Mouse (Mus musculus): Measurements from ENCODE around the gene Iqcf6. TPM values are rescaled to one million over a fixed set of nuclear protein-coding genes. Genes with fewer than 3 reads are reported as not detected.

The Iqcf6 gene
- total RNA-seq, 2 experiments from 2014 or later: not detected

GRCm38 (mm10) chr9:106656820-106657219 lies 30.4 kb downstream of the Iqcf6 start:
- no peak for DNase-seq (ENCODE audit: low spot score in 2 of 2)

DNA sequence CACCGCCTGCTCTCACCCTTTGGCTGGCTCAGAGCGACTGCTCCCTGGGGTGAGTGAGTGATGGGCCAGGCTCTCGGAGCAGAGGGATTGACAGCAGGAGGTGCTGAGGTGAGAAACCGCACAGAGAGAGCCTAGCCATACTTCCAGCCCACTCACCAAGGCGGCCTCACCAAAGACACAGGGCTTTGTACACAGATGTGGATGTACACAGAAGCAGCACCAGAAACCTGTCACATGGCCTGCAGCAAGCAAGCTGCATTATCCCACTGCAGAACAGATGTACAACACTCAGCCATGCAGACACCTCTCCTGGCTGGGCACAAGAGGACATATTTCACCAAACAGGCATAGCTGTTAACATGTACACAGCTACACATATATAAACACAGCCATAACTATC lies 31.2 kb downstream of the Iqcf6 start:
- DNase-seq (ENCODE audit: low spot score in 2 of 2): no peak

GRCm38 (mm10) chr9:106659441-106659840 lies 33.1 kb downstream of the Iqcf6 start:
- DNase-seq (ENCODE audit: low spot score in 2 of 2): no peak

GRCm38 (mm10) chr9:106659935-106660334 lies 33.6 kb downstream of the Iqcf6 start:
- no peak for DNase-seq (ENCODE audit: low spot score in 2 of 2)

DNA sequence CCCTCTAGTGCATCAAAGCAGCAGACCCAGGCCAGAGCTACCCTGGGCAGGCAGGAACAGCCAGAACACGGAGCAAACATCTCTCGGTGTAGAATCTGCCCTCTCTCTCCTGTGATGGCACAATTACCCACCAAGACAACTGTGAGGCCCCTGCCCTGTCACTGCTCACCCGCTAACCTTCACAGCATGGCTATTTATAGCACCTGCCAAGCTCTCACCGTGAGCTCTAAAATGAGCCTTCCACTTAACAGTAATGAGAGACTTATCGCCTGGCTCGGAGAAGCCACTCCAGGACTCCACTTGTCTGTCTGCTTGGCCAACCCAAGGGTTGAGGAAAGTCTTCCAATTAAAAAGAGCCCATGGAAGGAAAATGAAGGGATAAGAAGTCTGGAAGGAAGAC lies 36.8 kb downstream of the Iqcf6 start:
- no peak for DNase-seq (ENCODE audit: low spot score in 2 of 2)

- DNase-seq (ENCODE audit: low spot score in 2 of 2): no peak
Observed at GRCm38 (mm10) chr9:106664433-106664832, 38.1 kb downstream of the Iqcf6 start.

- DNase-seq (ENCODE audit: low spot score in 2 of 2): no peak
Observed at GRCm38 (mm10) chr9:106664856-106665255, 38.5 kb downstream of the Iqcf6 start.

- DNase-seq (ENCODE audit: low spot score in 2 of 2): no peak
Observed at GRCm38 (mm10) chr9:106673860-106674259, 47.5 kb downstream of the Iqcf6 start.

GRCm38 (mm10) chr9:106675480-106675879 lies 49.1 kb downstream of the Iqcf6 start:
- peak; percentile 49 to 62 for DNase-seq (ENCODE audit: low spot score in 2 of 2)

DNA sequence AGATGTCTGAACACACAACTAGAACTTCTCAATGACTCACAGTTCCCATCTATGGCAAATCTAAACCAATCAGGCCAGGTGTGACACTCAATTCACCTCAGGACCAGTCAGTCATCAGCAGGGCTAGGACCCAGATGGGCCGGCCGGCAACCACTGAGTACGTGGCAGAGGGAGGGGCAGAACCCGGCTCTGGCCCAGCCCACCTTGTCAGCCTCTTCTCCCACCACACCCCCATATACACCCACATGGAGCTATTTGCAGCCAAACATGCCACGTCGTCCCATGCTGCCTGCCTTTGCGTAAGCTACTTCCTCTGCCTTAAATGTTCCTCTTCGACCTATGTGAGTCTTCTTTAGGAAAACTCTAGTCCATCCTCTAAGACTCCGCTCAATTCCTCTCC lies 49.6 kb downstream of the Iqcf6 start:
- no peak for DNase-seq (ENCODE audit: low spot score in 2 of 2)

GRCm38 (mm10) chr9:106676571-106676970 lies 50.2 kb downstream of the Iqcf6 start:
- DNase-seq (ENCODE audit: low spot score in 2 of 2): no peak

Other genes with a start within 250 kb of the Iqcf6 start
- gene Rpl29, start 197.1 kb upstream of the Iqcf6 start, total RNA-seq (2021): 100 to 1,000 TPM; 607 to 624 TPM
- 10 to 100 TPM; 23.1 to 23.4 TPM for gene Acy1, start 188.3 kb upstream of the Iqcf6 start, total RNA-seq (2021)
- gene Abhd14b, start 179.1 kb upstream of the Iqcf6 start, total RNA-seq (2021): 10 to 100 TPM; 43.5 to 44.1 TPM
- 10 to 100 TPM; 29.8 to 30.2 TPM for gene Abhd14a, start 178.9 kb upstream of the Iqcf6 start, total RNA-seq (2021)
- gene Pcbp4, start 173.3 kb upstream of the Iqcf6 start, total RNA-seq (2021): 10 to 100 TPM; 59.5 to 63.8 TPM
- gene Gpr62, start 160.6 kb upstream of the Iqcf6 start, total RNA-seq (2021): under 1 TPM; 0.40 to 0.67 TPM
- gene Rrp9, start 150.6 kb upstream of the Iqcf6 start, total RNA-seq (2021): 10 to 100 TPM; 33.4 to 40.7 TPM
- gene Parp3, start 149.6 kb upstream of the Iqcf6 start, total RNA-seq (2021): 10 to 100 TPM; 15.8 to 18.1 TPM
- gene Iqcf1, start 126.6 kb upstream of the Iqcf6 start, total RNA-seq (2021): not detected
- not detected for gene Iqcf5, start 112.0 kb upstream of the Iqcf6 start, total RNA-seq (2021)
- not detected for gene Iqcf3, start 65.0 kb upstream of the Iqcf6 start, total RNA-seq (2021)
- gene Iqcf4, start 55.6 kb upstream of the Iqcf6 start, total RNA-seq (2021): not detected
- under 1 TPM in 1 of 2 experiments, not detected in 1; 0.37 TPM for gene Grm2, start 29.5 kb downstream of the Iqcf6 start, total RNA-seq (2021)
- gene Tex264, start 59.3 kb downstream of the Iqcf6 start, total RNA-seq (2021): 10 to 100 TPM; 71.2 to 78.9 TPM
- 10 to 100 TPM; 27.5 to 27.8 TPM for gene Rad54l2, start 162.6 kb downstream of the Iqcf6 start, total RNA-seq (2021)
- gene Dcaf1, start 195.3 kb downstream of the Iqcf6 start, total RNA-seq (2021): 10 to 100 TPM; 34.1 to 39.8 TPM

Data from adrenal gland, postnatal 4 days (tissue).